Mouse (Mus musculus) kidney, adult 2 months (tissue): ENCODE measurements at regions not wholly inside any gene's neighbourhood (a gene's known extent, or its start where the extent isn't known, plus 50 kb on each side); places are given as distances from the start of the nearest gene placed in this dataset.

ENCODE experiments used
- DNase-seq: peaks from one replicate; pipeline ENCODE4 v3.0.0; 2021
- H3K27ac ChIP-seq: fragments of 200-500 bp; 2 replicates; pipeline ENCODE4 v1.5.1; 2012; ENCODE audit warnings: low read depth, low read length, control low read depth, inconsistent platforms; ENCODE audit not compliant: insufficient read depth
- H3K27me3 ChIP-seq: fragments of 200-500 bp; replicated peaks from 2 replicates; pipeline ENCODE4 v1.6.1; 2012; ENCODE audit warnings: mild to moderate bottlenecking, moderate library complexity, low read length, inconsistent platforms; ENCODE audit not compliant: control insufficient read depth, insufficient read depth
- H3K36me3 ChIP-seq: fragments of 200-500 bp; 2 replicates; pipeline ENCODE4 v1.6.1; 2012; ENCODE audit warnings: mild to moderate bottlenecking, moderate library complexity, low read length, inconsistent platforms; ENCODE audit not compliant: control insufficient read depth, insufficient read depth
- H3K4me1 ChIP-seq: fragments of 200-500 bp; 2 replicates; pipeline ENCODE4 v1.6.1; 2011; ENCODE audit warnings: low read length; ENCODE audit not compliant: control insufficient read depth, insufficient read depth
- H3K4me3 ChIP-seq: fragments of 200-500 bp; 2 replicates; pipeline ENCODE4 v1.5.1; 2011; ENCODE audit warnings: mild to moderate bottlenecking, low read depth, low read length, control low read depth; ENCODE audit not compliant: insufficient read depth
- CTCF ChIP-seq: fragments of 200-500 bp; conservative IDR thresholded peaks from 2 replicates; pipeline ENCODE4 v1.5.1; 2011; ENCODE audit warnings: low read depth, mild to moderate bottlenecking, control low read depth, low read length, moderate library complexity, mixed read lengths; ENCODE audit not compliant: insufficient read depth, insufficient read length
- POLR2A ChIP-seq: fragments of 200-500 bp; IDR thresholded peaks from one replicate; pipeline ENCODE4 v1.6.1; 2011; ENCODE audit warnings: low read depth, low read length, control low read depth
- WGBS: fragments of 180-500 bp; shearing (Covaris S2); methylation state at CpG from one replicate; pipeline ENCODE4 v1.1.7; 2018; 5-methylcytosine and 5-hydroxymethylcytosine counted together

GRCm38 (mm10) chr8:128030335-128031280 is 327.8 kb upstream of the Nrp1 start:
- TF ChIP-seq CTCF: no peak
- TF ChIP-seq POLR2A: no peak
- WGBS: 63% methylated on average over 24 of the region's 24 CpGs
- Histone ChIP-seq H3K27me3 (no peaks in the 10 kb centered on the region), H3K4me3 (no peak overlapping the region), H3K27ac (no peak overlapping the region), H3K36me3 (no peaks in the 10 kb centered on the region), H3K4me1 (no peaks in the 10 kb centered on the region)
- DNase-seq: no peak

GRCm38 (mm10) chr8:128034127-128034526 is 324.3 kb upstream of the Nrp1 start:
- H3K27ac ChIP-seq: no peak overlapping the region
- WGBS: 69% methylated on average over 6 of the region's 6 CpGs
- H3K27me3 ChIP-seq: no peaks in the 10 kb centered on the region
- TF ChIP-seq CTCF (no peak), POLR2A (no peak)
- H3K36me3 ChIP-seq: no peaks in the 10 kb centered on the region
- H3K4me3 ChIP-seq: no peak overlapping the region
- DNase-seq: peak; percentile 14
- H3K4me1 ChIP-seq: no peaks in the 10 kb centered on the region

GRCm38 (mm10) chr8:128035672-128036071 is 322.7 kb upstream of the Nrp1 start:
- no peaks in the 10 kb centered on the region for H3K4me1 ChIP-seq
- no peak for DNase-seq
- no peak for TF ChIP-seq POLR2A
- TF ChIP-seq CTCF: no peak
- 82% methylated on average over 3 of the region's 3 CpGs for WGBS
- no peak overlapping the region for H3K4me3 ChIP-seq
- no peaks in the 10 kb centered on the region for H3K36me3 ChIP-seq
- H3K27me3 ChIP-seq: no peaks in the 10 kb centered on the region
- H3K27ac ChIP-seq: no peak overlapping the region

- TF ChIP-seq CTCF: no peak
- no peak for TF ChIP-seq POLR2A
- Histone ChIP-seq H3K27me3 (no peaks in the 10 kb centered on the region), H3K4me1 (no peaks in the 10 kb centered on the region), H3K27ac (no peak overlapping the region), H3K36me3 (no peaks in the 10 kb centered on the region), H3K4me3 (no peak overlapping the region)
- WGBS: 72% methylated on average over 6 of the region's 6 CpGs
- DNase-seq: no peak
Observed at GRCm38 (mm10) chr8:128039341-128040064, 318.9 kb upstream of the Nrp1 start.

- DNase-seq: no peak
- 92% methylated on average over 2 of the region's 2 CpGs for WGBS
- TF ChIP-seq CTCF (no peak), POLR2A (no peak)
- no peak overlapping the region for H3K27ac ChIP-seq
- H3K27me3 ChIP-seq: no peaks in the 10 kb centered on the region
- no peaks in the 10 kb centered on the region for H3K36me3 ChIP-seq
- H3K4me1 ChIP-seq: no peaks in the 10 kb centered on the region
- H3K4me3 ChIP-seq: no peak overlapping the region
Observed at GRCm38 (mm10) chr8:128042877-128043276, 315.5 kb upstream of the Nrp1 start.

- no peak overlapping the region for H3K4me3 ChIP-seq
- no peak for DNase-seq
- H3K4me1 ChIP-seq: no peaks in the 10 kb centered on the region
- H3K27me3 ChIP-seq: no peaks in the 10 kb centered on the region
- WGBS: 86% methylated on average over 4 of the region's 4 CpGs
- no peak overlapping the region for H3K27ac ChIP-seq
- H3K36me3 ChIP-seq: no peaks in the 10 kb centered on the region
- TF ChIP-seq CTCF: no peak
- no peak for TF ChIP-seq POLR2A
Observed at GRCm38 (mm10) chr8:128043392-128043791, 315.0 kb upstream of the Nrp1 start.

- no peaks in the 10 kb centered on the region for H3K4me1 ChIP-seq
- DNase-seq: no peak
- TF ChIP-seq CTCF: no peak
- TF ChIP-seq POLR2A: no peak
- WGBS: 87% methylated on average over 8 of the region's 8 CpGs
- no peak overlapping the region for H3K27ac ChIP-seq
- no peaks in the 10 kb centered on the region for H3K36me3 ChIP-seq
- no peaks in the 10 kb centered on the region for H3K27me3 ChIP-seq
- H3K4me3 ChIP-seq: no peak overlapping the region
Observed at GRCm38 (mm10) chr8:128056251-128056650, 302.2 kb upstream of the Nrp1 start.
